Mouse (Mus musculus) heart, postnatal 4 days (tissue): ENCODE data around the gene S100a7a. TPM values are rescaled to one million over a fixed set of nuclear protein-coding genes. Genes with fewer than 3 reads are reported as not detected.

ENCODE experiments used
- total RNA-seq, 2 experiments: library from RNA; stranded (reverse); gene quantifications; 2 replicates each; pipeline ENCODE4 v1.2.3; 2021

The S100a7a gene
- total RNA-seq, 2 experiments from 2014 or later: not detected

Other genes starting within 250 kb of the S100a7a start
- 10 to 100 TPM; 24.1 to 28.6 TPM for gene Ints3, start 220.4 kb upstream of the S100a7a start, total RNA-seq
- 10 to 100 TPM; 30.4 to 33.0 TPM for gene Npr1, start 188.2 kb upstream of the S100a7a start, total RNA-seq
- 10 to 100 TPM; 69.0 to 74.2 TPM for gene Ilf2, start 177.9 kb upstream of the S100a7a start, total RNA-seq
- 10 to 100 TPM; 50.0 to 58.0 TPM for gene Snapin, start 163.0 kb upstream of the S100a7a start, total RNA-seq
- gene Chtop, start 144.5 kb upstream of the S100a7a start, total RNA-seq: 100 to 1,000 TPM; 140 to 143 TPM
- gene S100a1, start 139.6 kb upstream of the S100a7a start, total RNA-seq: 100 to 1,000 TPM; 282 to 313 TPM
- 10 to 100 TPM; 34.2 to 37.9 TPM for gene S100a13, start 139.6 kb upstream of the S100a7a start, total RNA-seq
- under 1 TPM in 1 of 2 experiments, not detected in 1; 0.74 TPM for gene S100a14, start 127.2 kb upstream of the S100a7a start, total RNA-seq
- 100 to 1,000 TPM; 101 to 106 TPM for gene S100a16, start 116.8 kb upstream of the S100a7a start, total RNA-seq
- not detected for gene S100a3, start 93.4 kb upstream of the S100a7a start, total RNA-seq
- gene S100a2, start 63.8 kb upstream of the S100a7a start, total RNA-seq: not detected
- gene Gm42674, start 52.1 kb upstream of the S100a7a start, total RNA-seq: not detected
- 1 to 10 TPM; 7.6 to 9.5 TPM for gene S100a4, start 50.2 kb upstream of the S100a7a start, total RNA-seq
- not detected for gene S100a5, start 45.5 kb upstream of the S100a7a start, total RNA-seq
- 10 to 100 TPM; 72.1 to 75.9 TPM for gene S100a6, start 41.1 kb upstream of the S100a7a start, total RNA-seq
- gene S100a8, start 15.0 kb downstream of the S100a7a start, total RNA-seq: 10 to 100 TPM in 1 of 2 experiments, 1 to 10 TPM in 1; 6.8 to 10.4 TPM
- gene S100a9, start 41.7 kb downstream of the S100a7a start, total RNA-seq: 10 to 100 TPM in 1 of 2 experiments, 1 to 10 TPM in 1; 8.1 to 14.6 TPM
- not detected for gene Pglyrp4, start 72.9 kb downstream of the S100a7a start, total RNA-seq
- gene Gm5849, start 123.9 kb downstream of the S100a7a start, total RNA-seq: not detected